Mouse (Mus musculus): ENCODE measurements around the gene Dscam.

GRCm38 (mm10) chr16:97100091-97100490 lies 70.5 kb downstream of the Dscam start:
- no peak for TF ChIP-seq CTCF (IDR thresholded peaks at IDR 0.05; ENCODE audit: extremely low read depth, insufficient read depth, insufficient read length, insufficient replicate concordance)
- TF ChIP-seq POLR2A (IDR thresholded peaks at IDR 0.05; ENCODE audit: low read depth, low read length) = no peak
